Mouse (Mus musculus): ENCODE measurements around the gene Armcx1. TPM values are rescaled to one million over a fixed set of nuclear protein-coding genes. Genes with fewer than 3 reads are reported as not detected.

Gene Armcx1
- polyA plus RNA-seq (2012; rRNA removed), result 0.70 and 1.1 TPM in 2 replicates

GRCm38 (mm10) chrX:134717752-134718308, at the start of gene Armcx1:
Gene Armcx1, plus strand, starts transcription at chrX:134717963.
- Histone ChIP-seq H3K27ac (ENCODE audit: control insufficient read depth, insufficient read depth, low read depth, low read length) (peak within 1 kb of the TSS; percentile 76), H3K4me1 (ENCODE audit: control insufficient read depth, insufficient read depth, low read length) (no peaks in the 10 kb centered on the region), H3K27me3 (ENCODE audit: control insufficient read depth, insufficient read depth, low read length) (no peaks in the 10 kb centered on the region), H3K36me3 (ENCODE audit: control insufficient read depth, insufficient read depth, low read length) (no peaks in the 10 kb centered on the region), H3K4me3 (ENCODE audit: control insufficient read depth, low read depth, low read length) (peak within 1 kb of the TSS; percentile 86)
- TF ChIP-seq POLR2A (IDR thresholded peaks at IDR 0.05; ENCODE audit: control insufficient read depth, low read depth, low read length) (peak; percentile 31; the same call in 1 of the 2 replicates), CTCF (IDR thresholded peaks at IDR 0.05; ENCODE audit: control insufficient read depth, insufficient read depth, insufficient replicate concordance, low read depth, low read length) (no peak)

- no peak overlapping the region for H3K27ac ChIP-seq (ENCODE audit: control insufficient read depth, insufficient read depth, low read depth, low read length)
- no peak overlapping the region for H3K4me3 ChIP-seq (ENCODE audit: control insufficient read depth, low read depth, low read length)
- TF ChIP-seq POLR2A (IDR thresholded peaks at IDR 0.05; ENCODE audit: control insufficient read depth, low read depth, low read length) (no peak), CTCF (IDR thresholded peaks at IDR 0.05; ENCODE audit: control insufficient read depth, insufficient read depth, insufficient replicate concordance, low read depth, low read length) (no peak)
Observed at GRCm38 (mm10) chrX:134675022-134675421, 42.7 kb upstream of the Armcx1 start.

GRCm38 (mm10) chrX:134675959-134676358, 41.8 kb upstream of the Armcx1 start:
- Histone ChIP-seq H3K36me3 (ENCODE audit: control insufficient read depth, insufficient read depth, low read length) (no peaks in the 10 kb centered on the region), H3K27me3 (ENCODE audit: control insufficient read depth, insufficient read depth, low read length) (no peaks in the 10 kb centered on the region), H3K4me1 (ENCODE audit: control insufficient read depth, insufficient read depth, low read length) (no peaks in the 10 kb centered on the region), H3K27ac (ENCODE audit: control insufficient read depth, insufficient read depth, low read depth, low read length) (no peak overlapping the region), H3K4me3 (ENCODE audit: control insufficient read depth, low read depth, low read length) (no peak overlapping the region)
- TF ChIP-seq POLR2A (IDR thresholded peaks at IDR 0.05; ENCODE audit: control insufficient read depth, low read depth, low read length) (no peak), CTCF (IDR thresholded peaks at IDR 0.05; ENCODE audit: control insufficient read depth, insufficient read depth, insufficient replicate concordance, low read depth, low read length) (no peak)

More at GRCm38 (mm10) chrX:134675022-134675421, 42.7 kb upstream of the Armcx1 start:
- Histone ChIP-seq H3K4me1 (ENCODE audit: control insufficient read depth, insufficient read depth, low read length) (no peaks in the 10 kb centered on the region), H3K36me3 (ENCODE audit: control insufficient read depth, insufficient read depth, low read length) (no peaks in the 10 kb centered on the region), H3K27me3 (ENCODE audit: control insufficient read depth, insufficient read depth, low read length) (no peaks in the 10 kb centered on the region)

- Histone ChIP-seq H3K27me3 (ENCODE audit: control insufficient read depth, insufficient read depth, low read length) (no peaks in the 10 kb centered on the region), H3K36me3 (ENCODE audit: control insufficient read depth, insufficient read depth, low read length) (no peaks in the 10 kb centered on the region), H3K4me1 (ENCODE audit: control insufficient read depth, insufficient read depth, low read length) (no peaks in the 10 kb centered on the region), H3K27ac (ENCODE audit: control insufficient read depth, insufficient read depth, low read depth, low read length) (no peak overlapping the region), H3K4me3 (ENCODE audit: control insufficient read depth, low read depth, low read length) (no peak overlapping the region)
- TF ChIP-seq CTCF (IDR thresholded peaks at IDR 0.05; ENCODE audit: control insufficient read depth, insufficient read depth, insufficient replicate concordance, low read depth, low read length) (no peak), POLR2A (IDR thresholded peaks at IDR 0.05; ENCODE audit: control insufficient read depth, low read depth, low read length) (no peak)
Observed at GRCm38 (mm10) chrX:134684936-134685335, 32.8 kb upstream of the Armcx1 start.

- TF ChIP-seq POLR2A (IDR thresholded peaks at IDR 0.05; ENCODE audit: control insufficient read depth, low read depth, low read length) (no peak), CTCF (IDR thresholded peaks at IDR 0.05; ENCODE audit: control insufficient read depth, insufficient read depth, insufficient replicate concordance, low read depth, low read length) (no peak)
- H3K36me3 ChIP-seq (ENCODE audit: control insufficient read depth, insufficient read depth, low read length), result no peaks in the 10 kb centered on the region
- H3K4me3 ChIP-seq (ENCODE audit: control insufficient read depth, low read depth, low read length), result peak within 1 kb of the TSS; percentile 58
- H3K27ac ChIP-seq (ENCODE audit: control insufficient read depth, insufficient read depth, low read depth, low read length), result peak within 1 kb of the TSS; percentile 29; the same call in 1 of the 2 replicates
- H3K4me1 ChIP-seq (ENCODE audit: control insufficient read depth, insufficient read depth, low read length), result no peaks in the 10 kb centered on the region
- no peaks in the 10 kb centered on the region for H3K27me3 ChIP-seq (ENCODE audit: control insufficient read depth, insufficient read depth, low read length)
Observed at GRCm38 (mm10) chrX:134686267-134686666, 31.5 kb upstream of the Armcx1 start, which contains the start of gene Armcx4. Gene Armcx4, plus strand, starts transcription at chrX:134686519.

GRCm38 (mm10) chrX:134686739-134687171, 31.0 kb upstream of the Armcx1 start:
- Histone ChIP-seq H3K4me1 (ENCODE audit: control insufficient read depth, insufficient read depth, low read length) (no peaks in the 10 kb centered on the region), H3K4me3 (ENCODE audit: control insufficient read depth, low read depth, low read length) (peak overlapping the region; percentile 58), H3K27ac (ENCODE audit: control insufficient read depth, insufficient read depth, low read depth, low read length) (peak overlapping the region; percentile 29; the same call in 1 of the 2 replicates), H3K36me3 (ENCODE audit: control insufficient read depth, insufficient read depth, low read length) (no peaks in the 10 kb centered on the region), H3K27me3 (ENCODE audit: control insufficient read depth, insufficient read depth, low read length) (no peaks in the 10 kb centered on the region)
- TF ChIP-seq POLR2A (IDR thresholded peaks at IDR 0.05; ENCODE audit: control insufficient read depth, low read depth, low read length) (no peak), CTCF (IDR thresholded peaks at IDR 0.05; ENCODE audit: control insufficient read depth, insufficient read depth, insufficient replicate concordance, low read depth, low read length) (no peak)

- H3K4me1 ChIP-seq (ENCODE audit: control insufficient read depth, insufficient read depth, low read length), result no peaks in the 10 kb centered on the region
- H3K4me3 ChIP-seq (ENCODE audit: control insufficient read depth, low read depth, low read length), result no peak overlapping the region
- no peaks in the 10 kb centered on the region for H3K27me3 ChIP-seq (ENCODE audit: control insufficient read depth, insufficient read depth, low read length)
- no peaks in the 10 kb centered on the region for H3K36me3 ChIP-seq (ENCODE audit: control insufficient read depth, insufficient read depth, low read length)
- no peak overlapping the region for H3K27ac ChIP-seq (ENCODE audit: control insufficient read depth, insufficient read depth, low read depth, low read length)
- no peak for TF ChIP-seq POLR2A (IDR thresholded peaks at IDR 0.05; ENCODE audit: control insufficient read depth, low read depth, low read length)
- TF ChIP-seq CTCF (IDR thresholded peaks at IDR 0.05; ENCODE audit: control insufficient read depth, insufficient read depth, insufficient replicate concordance, low read depth, low read length), result no peak
Observed at GRCm38 (mm10) chrX:134689676-134690075, 28.1 kb upstream of the Armcx1 start.

Measured in testis, adult 2 months (tissue).